Mouse (Mus musculus) neural tube, embryonic 13.5 days (tissue): ENCODE data around the gene Prkar2b. TPM values are rescaled to one million over a fixed set of nuclear protein-coding genes. Genes with fewer than 3 reads are reported as not detected.

Experiments used
- ATAC-seq: fragments of 200-750 bp; cut with Nextera tagmentation; 2 replicates; pipeline ENCODE4 v1.8.0; 2017; ENCODE audit warnings: low read depth, mild to moderate bottlenecking, moderate TSS enrichment, moderate library complexity
- H3K27ac ChIP-seq: fragments of 300-500 bp; sonication (generic); replicated peaks from 2 replicates; pipeline ENCODE4 v1.5.1; 2015; ENCODE audit warnings: moderate library complexity, mild to moderate bottlenecking, inconsistent platforms
- H3K27me3 ChIP-seq: fragments of 300-500 bp; sonication (generic); 2 replicates; pipeline ENCODE4 v1.6.1; 2015; ENCODE audit warnings: mild to moderate bottlenecking, inconsistent platforms
- H3K36me3 ChIP-seq: fragments of 300-500 bp; sonication (generic); 2 replicates; pipeline ENCODE4 v1.6.1; 2015; ENCODE audit warnings: mild to moderate bottlenecking, inconsistent platforms
- H3K4me1 ChIP-seq: fragments of 300-500 bp; sonication (generic); replicated peaks from 2 replicates; pipeline ENCODE4 v1.6.1; 2015; ENCODE audit warnings: inconsistent platforms
- H3K4me2 ChIP-seq: fragments of 300-500 bp; sonication (generic); 2 replicates; pipeline ENCODE4 v1.6.1; 2015; ENCODE audit warnings: inconsistent platforms, mild to moderate bottlenecking, moderate library complexity
- H3K4me3 ChIP-seq: fragments of 300-500 bp; sonication (generic); 2 replicates; pipeline ENCODE4 v1.5.1; 2015; ENCODE audit warnings: mild to moderate bottlenecking, inconsistent platforms
- H3K9ac ChIP-seq: fragments of 300-500 bp; sonication (generic); 2 replicates; pipeline ENCODE4 v1.6.1; 2015; ENCODE audit warnings: moderate library complexity, mild to moderate bottlenecking, inconsistent platforms
- H3K9me3 ChIP-seq: fragments of 300-500 bp; sonication (generic); 2 replicates; pipeline ENCODE4 v1.6.1; 2016; ENCODE audit warnings: inconsistent platforms
- WGBS: fragments of 180-500 bp; shearing (Covaris S2); methylation state at CpG from one replicate; pipeline ENCODE4 v1.1.7; 2015; 5-methylcytosine and 5-hydroxymethylcytosine counted together
- polyA plus RNA-seq: library from polyadenylated mRNA; unstranded; fragments of >200 nt; fragmentation: Nextera tagmentation; extraction: Ambion mirVana; gene quantifications from 2 replicates; pipeline ENCODE4 v1.2.1, GENCODE M21; 2015

Gene Prkar2b
- polyA plus RNA-seq, 1 experiment from 2014 or later = 95.9 TPM

DNA sequence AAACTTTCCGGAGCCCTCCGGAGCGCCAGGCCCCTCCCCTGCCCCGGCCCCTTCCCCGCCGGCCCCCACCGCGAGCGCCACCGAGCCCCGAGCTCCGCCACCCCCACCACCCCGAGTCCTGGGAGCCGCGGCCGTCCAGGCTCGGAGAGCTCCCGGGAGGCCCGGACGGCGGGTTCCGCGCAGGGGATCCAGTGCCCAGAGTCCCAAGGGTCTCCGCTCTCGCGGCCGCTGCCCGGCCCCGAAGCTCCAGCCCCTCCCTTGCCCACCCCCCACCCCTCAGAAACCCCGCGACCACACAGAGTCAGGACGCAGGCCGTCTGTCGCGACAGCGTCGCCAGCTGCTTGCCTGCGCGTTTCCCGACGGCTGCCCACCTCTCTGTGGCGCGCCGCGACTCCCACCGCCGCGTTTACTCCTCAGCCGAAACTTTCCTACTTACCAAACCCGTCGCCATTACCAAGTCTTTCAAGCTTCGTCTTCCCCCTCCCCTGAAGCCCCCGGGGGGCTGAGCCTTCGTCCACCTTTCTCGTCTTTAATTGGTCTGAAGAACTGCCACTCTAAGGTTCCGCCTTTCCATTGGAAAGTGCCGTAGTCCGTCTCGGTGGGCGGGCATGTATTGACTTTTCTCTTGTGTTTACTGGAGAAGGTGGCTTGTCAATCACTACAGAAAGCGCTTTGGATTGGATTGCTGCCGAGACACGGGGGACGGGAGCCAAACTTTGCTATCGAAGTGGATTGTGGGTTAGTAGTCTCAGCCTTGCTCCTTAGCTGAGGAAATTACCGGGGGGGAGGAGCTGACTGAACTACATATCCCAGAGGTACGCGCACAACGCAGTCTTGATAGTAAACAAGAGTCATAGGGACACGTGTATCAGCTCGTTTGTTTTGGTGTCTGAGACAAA lies 111.1 kb downstream of the Prkar2b start, which contains the start of gene Hbp1:
TSS of gene Hbp1 (minus strand) at position 777 of the 900 bp plus-strand sequence.
- peaks cover 15% of the 10 kb centered on the region for H3K4me1 ChIP-seq
- H3K9ac ChIP-seq = peak within 1 kb of the TSS; percentile 93
- under 1% methylated on average over 66 of the region's 71 CpGs for whole genome bisulfite sequencing
- peak within 1 kb of the TSS; percentile 98 for H3K27ac ChIP-seq
- peak within 1 kb of the TSS; percentile 71 for H3K4me2 ChIP-seq
- H3K27me3 ChIP-seq = no peaks in the 10 kb centered on the region
- no peaks in the 10 kb centered on the region for H3K36me3 ChIP-seq
- no peaks in the 10 kb centered on the region for H3K9me3 ChIP-seq
- peak; percentile 97 for ATAC-seq
- peak within 1 kb of the TSS; percentile 86 for H3K4me3 ChIP-seq

DNA sequence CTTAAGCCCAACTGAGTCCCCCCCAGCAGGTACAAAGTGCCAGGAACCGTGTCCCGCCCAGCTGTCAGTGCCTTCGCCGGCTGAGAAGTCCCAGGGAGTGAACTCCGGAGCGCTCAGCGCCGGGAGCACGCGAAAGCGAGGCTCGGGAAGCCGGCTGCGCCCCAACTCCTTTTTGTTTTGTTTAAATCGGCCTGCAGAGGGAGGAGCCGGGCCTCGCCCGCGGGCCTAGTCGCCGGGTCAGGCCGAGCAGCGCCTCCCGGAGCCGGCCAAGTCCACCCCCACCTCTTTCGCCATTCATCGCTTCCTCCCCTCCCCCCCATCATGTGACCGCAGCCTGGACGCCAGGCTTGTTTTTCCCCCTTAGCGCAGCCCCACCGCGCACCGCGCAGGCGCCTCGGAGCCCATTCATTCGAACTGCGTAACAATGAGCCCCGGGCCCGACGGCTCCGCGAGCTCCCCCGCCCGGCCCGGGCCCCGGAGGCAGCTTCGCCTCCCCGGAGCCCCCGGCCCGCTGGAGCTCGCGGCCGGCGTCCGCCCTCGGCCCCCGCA lies 111.8 kb downstream of the Prkar2b start:
- ATAC-seq = peak; percentile 84
- WGBS = under 1% methylated on average over 58 of the region's 58 CpGs
- H3K27ac ChIP-seq = peak overlapping the region; percentile 98
- H3K27me3 ChIP-seq = no peaks in the 10 kb centered on the region
- H3K36me3 ChIP-seq = no peaks in the 10 kb centered on the region
- H3K9ac ChIP-seq = peak overlapping the region; percentile 93
- peaks cover 15% of the 10 kb centered on the region for H3K4me1 ChIP-seq
- H3K9me3 ChIP-seq = no peaks in the 10 kb centered on the region
- H3K4me3 ChIP-seq = peak overlapping the region; percentile 86
- peak overlapping the region; percentile 57 for H3K4me2 ChIP-seq

DNA sequence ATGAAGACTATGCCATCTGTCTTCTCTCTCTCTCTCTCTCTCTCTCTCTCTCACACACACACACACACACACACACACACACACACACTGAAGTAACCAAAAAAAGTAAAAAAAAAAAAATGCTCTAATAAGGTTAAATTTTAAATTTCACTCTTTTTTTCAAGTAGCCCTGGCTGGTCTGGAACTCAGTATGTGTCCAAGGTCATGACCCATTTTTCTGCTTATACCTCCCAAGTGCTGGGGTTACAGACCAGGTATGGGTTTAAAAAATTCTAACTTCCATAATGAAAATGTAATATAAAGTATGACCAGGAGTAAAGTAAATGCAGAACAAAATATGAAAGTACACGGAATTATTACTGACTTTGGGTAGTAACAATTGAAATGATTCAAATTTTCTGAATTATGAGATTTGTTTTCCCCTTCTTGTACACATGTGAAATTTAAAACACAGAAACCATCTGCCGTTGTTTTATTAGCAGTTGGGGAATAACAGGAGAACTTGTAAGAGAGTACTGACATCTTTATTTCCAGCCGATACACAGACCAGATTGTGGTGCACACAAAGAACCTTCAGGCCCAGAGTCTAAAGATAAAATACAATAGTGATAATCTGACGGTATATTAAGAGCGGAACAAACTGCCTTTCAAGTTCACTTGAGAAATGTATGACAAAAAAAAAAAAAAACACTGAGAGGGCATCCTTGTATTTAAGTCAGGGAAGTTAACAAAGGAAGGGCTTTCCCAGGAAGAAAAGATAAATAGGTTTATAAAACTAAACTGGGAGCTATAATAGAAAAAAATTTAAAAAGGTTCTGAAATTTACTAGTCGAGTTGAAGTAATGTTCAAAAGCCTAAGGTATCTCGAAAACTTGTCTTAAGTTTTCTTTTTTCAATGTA lies 112.7 kb downstream of the Prkar2b start:
- Histone ChIP-seq H3K4me2 (peak overlapping the region; percentile 57), H3K4me3 (peak overlapping the region; percentile 86), H3K4me1 (peaks cover 15% of the 10 kb centered on the region), H3K27me3 (no peaks in the 10 kb centered on the region), H3K9ac (peak overlapping the region; percentile 93), H3K36me3 (peaks cover 5% of the 10 kb centered on the region), H3K9me3 (no peaks in the 10 kb centered on the region), H3K27ac (peak overlapping the region; percentile 98)
- no peak for ATAC-seq
- WGBS = 16% methylated on average over 7 of the region's 7 CpGs

DNA sequence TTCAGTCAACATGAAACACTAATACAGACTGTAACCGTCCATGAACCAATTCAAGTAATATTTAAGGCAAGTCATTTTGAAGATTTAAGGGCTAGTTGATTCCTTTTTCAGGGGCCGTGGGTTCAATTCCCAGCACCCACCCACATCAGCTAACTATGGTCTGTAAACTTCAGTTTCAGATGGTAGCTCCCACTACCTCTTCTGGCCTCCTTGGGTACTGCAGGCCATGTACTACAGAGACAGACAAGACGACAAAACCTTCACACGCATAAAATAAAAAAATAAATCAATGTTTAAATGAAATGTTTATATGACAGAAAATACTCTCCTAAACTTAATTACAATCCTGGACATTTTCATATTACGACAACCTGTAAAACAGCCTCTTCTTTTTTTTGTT lies 113.6 kb downstream of the Prkar2b start:
- H3K9me3 ChIP-seq = no peaks in the 10 kb centered on the region
- no peak overlapping the region for H3K4me3 ChIP-seq
- H3K36me3 ChIP-seq = peaks cover 14% of the 10 kb centered on the region
- H3K4me1 ChIP-seq = peaks cover 15% of the 10 kb centered on the region
- H3K4me2 ChIP-seq = 0 out of 2 replicates have a peak overlapping the region, but pooled peaks have one; percentile 57
- ATAC-seq = no peak
- no peaks in the 10 kb centered on the region for H3K27me3 ChIP-seq
- 93% methylated on average over 5 of the region's 5 CpGs for WGBS
- H3K27ac ChIP-seq = no peak overlapping the region
- H3K9ac ChIP-seq = no peak overlapping the region

DNA sequence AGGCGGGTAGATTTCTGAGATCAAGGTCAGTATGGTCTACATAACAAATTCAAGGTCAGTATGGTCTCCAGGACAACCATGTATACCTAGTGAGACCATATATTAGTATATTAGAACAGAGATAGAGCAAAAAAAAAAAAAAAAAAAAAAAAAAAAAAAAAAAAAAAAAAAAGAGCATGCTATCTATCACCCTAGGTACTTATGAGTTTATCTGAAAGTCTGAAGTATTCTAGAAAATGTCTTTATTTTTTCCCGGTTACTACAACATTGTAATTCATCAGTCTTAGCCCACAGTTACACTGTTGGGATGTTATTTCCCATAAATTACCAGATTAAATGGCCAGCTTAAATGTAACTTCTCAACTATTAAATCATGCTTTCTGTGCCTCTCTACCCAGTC lies 116.7 kb downstream of the Prkar2b start:
- Histone ChIP-seq H3K9ac (no peak overlapping the region), H3K4me3 (no peak overlapping the region), H3K27ac (no peak overlapping the region), H3K4me2 (no peak overlapping the region), H3K9me3 (no peaks in the 10 kb centered on the region), H3K4me1 (peaks cover 9% of the 10 kb centered on the region; the same call in 1 of the 2 replicates), H3K36me3 (peaks cover 32% of the 10 kb centered on the region), H3K27me3 (no peaks in the 10 kb centered on the region)
- WGBS = 91% methylated on average over 2 of the region's 2 CpGs
- ATAC-seq = no peak

DNA sequence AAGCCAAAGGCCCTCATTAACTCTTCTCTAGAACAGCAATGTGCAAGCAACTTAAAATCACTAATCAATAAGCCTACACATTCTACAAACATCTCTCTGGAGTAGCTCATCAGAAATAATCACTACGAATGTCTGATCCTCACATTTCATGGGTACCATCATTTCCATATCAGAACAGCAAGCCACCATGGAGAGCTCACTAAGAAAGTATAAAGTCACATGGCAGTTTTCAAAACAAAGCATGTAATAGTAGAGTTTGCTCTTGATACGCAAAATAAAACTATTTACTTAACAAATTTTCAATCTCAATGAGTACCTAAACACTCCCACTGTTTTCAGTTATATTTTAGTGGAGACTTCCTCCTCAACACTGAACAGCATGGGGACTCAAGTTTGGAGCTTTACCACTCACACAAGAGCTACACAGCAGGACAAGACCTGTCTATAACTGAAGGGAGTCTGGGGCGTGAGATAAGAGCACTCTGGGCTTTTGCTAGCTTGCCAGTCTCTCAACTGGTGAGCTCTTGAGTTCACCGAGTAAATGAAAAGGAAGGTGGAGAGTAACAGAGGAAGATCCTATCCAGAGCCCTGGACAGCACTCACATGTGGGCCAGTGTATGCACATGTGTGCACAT lies 118.0 kb downstream of the Prkar2b start:
- Histone ChIP-seq H3K27me3 (no peaks in the 10 kb centered on the region), H3K4me3 (no peak overlapping the region), H3K27ac (no peak overlapping the region), H3K9ac (no peak overlapping the region), H3K4me1 (peaks cover 5% of the 10 kb centered on the region; the same call in 1 of the 2 replicates), H3K36me3 (peaks cover 45% of the 10 kb centered on the region), H3K9me3 (no peaks in the 10 kb centered on the region), H3K4me2 (no peak overlapping the region)
- ATAC-seq = no peak
- 95% methylated on average over 4 of the region's 4 CpGs for WGBS

DNA sequence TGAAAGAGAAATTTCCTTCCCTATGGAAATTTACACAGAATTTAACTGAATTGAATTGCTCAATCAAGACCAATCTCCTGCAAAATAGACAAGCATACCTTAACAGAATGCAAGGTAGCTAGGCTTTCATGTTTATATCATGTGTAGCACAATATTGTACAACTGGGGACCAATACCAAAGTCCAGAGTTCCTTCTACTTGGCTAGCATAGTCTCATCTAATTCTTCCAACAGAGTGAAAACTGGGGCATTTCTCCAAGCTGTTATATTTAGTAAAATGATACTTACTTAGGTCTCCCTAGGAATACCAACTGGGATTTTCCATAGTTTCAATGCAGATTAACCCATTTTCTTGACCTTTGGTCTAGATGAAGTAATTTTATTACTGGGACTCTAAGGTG lies 122.1 kb downstream of the Prkar2b start:
- no peak overlapping the region for H3K9ac ChIP-seq
- no peaks in the 10 kb centered on the region for H3K27me3 ChIP-seq
- ATAC-seq = no peak
- H3K9me3 ChIP-seq = no peaks in the 10 kb centered on the region
- H3K4me2 ChIP-seq = no peak overlapping the region
- H3K27ac ChIP-seq = no peak overlapping the region
- H3K4me1 ChIP-seq = no peaks in the 10 kb centered on the region
- peaks cover 79% of the 10 kb centered on the region for H3K36me3 ChIP-seq
- no peak overlapping the region for H3K4me3 ChIP-seq

DNA sequence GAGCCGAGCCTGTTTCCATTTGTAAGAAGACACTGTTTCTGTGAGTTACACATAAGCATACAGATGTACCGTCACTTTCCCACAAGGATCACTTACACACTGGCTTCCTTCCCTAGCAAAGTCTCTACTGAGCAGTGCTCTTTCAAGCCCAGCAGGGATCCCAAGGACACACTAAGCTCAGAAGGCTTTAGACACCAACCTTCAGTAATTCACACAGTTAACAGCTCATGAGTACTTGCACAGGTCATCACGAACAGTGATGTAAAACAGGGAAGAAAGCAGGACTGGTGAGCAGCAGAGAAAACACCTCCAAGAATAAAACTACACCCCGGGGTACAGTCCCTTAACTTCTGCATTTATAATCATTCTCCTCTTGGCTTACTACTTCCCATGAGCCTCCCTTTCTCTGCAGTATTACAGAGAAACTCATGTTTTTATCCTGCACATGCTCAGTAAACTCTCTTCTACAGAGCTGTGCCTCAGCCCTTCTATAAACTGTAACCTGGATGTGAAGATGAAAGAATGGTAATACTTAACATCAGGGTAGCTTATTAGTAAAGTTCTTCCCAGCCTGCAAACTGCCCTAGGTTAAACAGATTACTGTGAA lies 122.6 kb downstream of the Prkar2b start:
- no peaks in the 10 kb centered on the region for H3K9me3 ChIP-seq
- H3K4me2 ChIP-seq = no peak overlapping the region
- no peak overlapping the region for H3K4me3 ChIP-seq
- H3K4me1 ChIP-seq = no peaks in the 10 kb centered on the region
- H3K9ac ChIP-seq = no peak overlapping the region
- ATAC-seq = no peak
- no peaks in the 10 kb centered on the region for H3K27me3 ChIP-seq
- peaks cover 80% of the 10 kb centered on the region for H3K36me3 ChIP-seq
- WGBS = 88% methylated on average over 4 of the region's 4 CpGs
- no peak overlapping the region for H3K27ac ChIP-seq

DNA sequence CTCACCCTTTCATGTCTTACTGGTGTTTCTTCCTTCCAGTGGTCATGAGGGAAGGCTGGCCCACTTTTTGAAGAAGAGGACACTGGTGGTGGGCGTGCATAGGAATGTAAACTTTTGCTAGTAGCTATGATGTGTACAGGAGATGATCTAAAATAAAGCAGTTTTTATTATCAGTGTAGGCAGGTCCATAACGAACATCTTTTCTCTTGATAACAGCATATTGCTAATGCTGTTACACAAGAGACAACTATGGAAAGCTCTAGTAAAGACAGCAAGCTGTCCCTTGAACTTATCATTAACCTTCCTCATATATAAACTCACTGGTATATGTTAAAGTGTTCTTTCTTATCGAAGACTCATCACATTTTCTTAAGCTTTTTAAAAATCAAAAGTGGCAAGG lies 123.5 kb downstream of the Prkar2b start:
- Histone ChIP-seq H3K36me3 (peaks cover 78% of the 10 kb centered on the region), H3K27ac (no peak overlapping the region), H3K9me3 (no peaks in the 10 kb centered on the region), H3K4me2 (no peak overlapping the region), H3K27me3 (no peaks in the 10 kb centered on the region), H3K4me1 (no peaks in the 10 kb centered on the region), H3K9ac (no peak overlapping the region), H3K4me3 (no peak overlapping the region)
- 97% methylated on average over 3 of the region's 3 CpGs for WGBS
- ATAC-seq = no peak

DNA sequence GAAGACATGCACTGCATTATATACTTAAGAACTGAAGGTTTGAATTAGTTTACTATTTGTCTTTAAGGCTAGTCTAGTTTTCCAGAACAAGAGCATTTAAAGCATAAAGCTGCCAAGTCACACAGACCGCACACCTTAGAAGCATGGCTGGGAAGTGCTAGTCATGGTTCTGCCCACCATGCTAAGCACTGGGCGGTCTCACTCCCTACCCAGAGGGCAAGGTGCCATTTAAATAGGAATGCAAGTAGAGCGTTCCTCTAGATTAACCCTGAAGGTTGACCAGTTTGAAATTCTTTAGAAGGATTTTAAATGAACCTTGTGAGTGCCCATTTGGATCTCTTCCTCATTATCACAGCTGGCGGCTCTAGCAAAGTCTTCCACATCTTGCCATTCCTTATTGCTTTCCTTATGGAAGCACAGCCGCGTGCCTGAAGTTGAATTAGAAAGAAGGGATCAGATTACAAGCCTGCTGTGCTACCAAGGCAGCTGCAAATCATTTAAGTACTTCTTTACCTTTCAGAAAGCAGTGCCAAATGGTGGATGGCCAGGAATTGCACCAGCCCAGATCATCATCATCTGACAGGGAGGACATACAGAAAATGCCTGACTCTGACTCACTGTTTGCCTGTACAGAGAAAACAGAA lies 124.3 kb downstream of the Prkar2b start:
- Histone ChIP-seq H3K9ac (no peak overlapping the region), H3K9me3 (no peaks in the 10 kb centered on the region), H3K4me2 (no peak overlapping the region), H3K36me3 (peaks cover 82% of the 10 kb centered on the region), H3K4me3 (no peak overlapping the region), H3K27me3 (no peaks in the 10 kb centered on the region), H3K4me1 (no peaks in the 10 kb centered on the region), H3K27ac (no peak overlapping the region)
- no peak for ATAC-seq
- WGBS = 39% methylated on average over 6 of the region's 6 CpGs

DNA sequence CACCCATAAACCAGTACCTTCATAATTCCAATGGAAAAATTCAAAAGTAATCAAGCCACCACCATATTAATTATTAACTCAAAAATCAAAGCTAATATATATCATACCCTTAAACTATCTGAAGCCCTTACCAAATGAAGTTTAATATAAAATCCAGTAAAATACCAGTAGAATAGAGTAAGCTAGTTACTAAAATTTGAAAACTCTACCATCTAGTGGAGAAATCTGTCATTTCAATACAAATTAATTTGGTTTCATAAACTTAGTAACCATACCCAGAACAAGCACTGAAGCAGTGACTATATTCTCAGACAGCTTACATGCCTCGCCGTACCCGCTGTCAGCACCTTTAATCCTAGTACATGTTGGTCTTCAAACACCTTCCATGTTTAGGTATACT lies 129.3 kb downstream of the Prkar2b start:
- no peaks in the 10 kb centered on the region for H3K27me3 ChIP-seq
- WGBS = 98% methylated on average over 3 of the region's 3 CpGs
- no peak for ATAC-seq
- no peak overlapping the region for H3K9ac ChIP-seq
- no peaks in the 10 kb centered on the region for H3K9me3 ChIP-seq
- H3K4me2 ChIP-seq = no peak overlapping the region
- H3K4me3 ChIP-seq = no peak overlapping the region
- no peak overlapping the region for H3K27ac ChIP-seq
- H3K36me3 ChIP-seq = peaks cover 82% of the 10 kb centered on the region
- no peaks in the 10 kb centered on the region for H3K4me1 ChIP-seq
